Mouse (Mus musculus) heart, embryonic 13.5 days (tissue): ENCODE measurements at regions not wholly inside any gene's neighbourhood (a gene's known extent, or its start where the extent isn't known, plus 50 kb on each side); places are given as distances from the start of the nearest gene placed in this dataset.
"Not testable (repeated sequence)": the region's sequence is repeated elsewhere in the genome, so short reads cannot be mapped to it uniquely, and the experiment has no call there.

Source experiments
- ATAC-seq: fragments of 200-750 bp; cut with Nextera tagmentation; 2 replicates; pipeline ENCODE4 v1.8.0; 2017; ENCODE audit warnings: moderate TSS enrichment; ENCODE audit not compliant: insufficient number of reproducible peaks, low FRiP score, low TSS enrichment; ENCODE audit errors: extremely low read depth
- H3K27ac ChIP-seq: fragments of 300-500 bp; sonication (generic); replicated peaks from 2 replicates; pipeline ENCODE4 v1.5.1; 2015; ENCODE audit warnings: moderate library complexity, mild to moderate bottlenecking, inconsistent platforms
- H3K27me3 ChIP-seq: fragments of 300-500 bp; sonication (generic); replicated peaks from 2 replicates; pipeline ENCODE4 v1.6.1; 2015; ENCODE audit warnings: mild to moderate bottlenecking, inconsistent platforms
- H3K36me3 ChIP-seq: fragments of 300-500 bp; sonication (generic); 2 replicates; pipeline ENCODE4 v1.6.1; 2015; ENCODE audit warnings: mild to moderate bottlenecking, inconsistent platforms
- H3K4me1 ChIP-seq: fragments of 300-500 bp; sonication (generic); 2 replicates; pipeline ENCODE4 v1.6.1; 2015; ENCODE audit warnings: inconsistent platforms
- H3K4me2 ChIP-seq: fragments of 300-500 bp; sonication (generic); 2 replicates; pipeline ENCODE4 v1.6.1; 2015; ENCODE audit warnings: inconsistent platforms, mild to moderate bottlenecking, moderate library complexity
- H3K4me3 ChIP-seq: fragments of 300-500 bp; sonication (generic); 2 replicates; pipeline ENCODE4 v1.5.1; 2015; ENCODE audit warnings: moderate library complexity, mild to moderate bottlenecking, inconsistent platforms
- H3K9ac ChIP-seq: fragments of 300-500 bp; sonication (generic); 2 replicates; pipeline ENCODE4 v1.6.1; 2015; ENCODE audit warnings: inconsistent platforms, mild to moderate bottlenecking, moderate library complexity
- H3K9me3 ChIP-seq: fragments of 300-500 bp; sonication (generic); 2 replicates; pipeline ENCODE4 v1.6.1; 2016; ENCODE audit warnings: inconsistent platforms
- WGBS: fragments of 180-500 bp; shearing (Covaris S2); methylation state at CpG from one replicate; pipeline ENCODE4 v1.1.7; 2015; ENCODE audit warnings: mixed read lengths; 5-methylcytosine and 5-hydroxymethylcytosine counted together

GRCm38 (mm10) chr7:122820587-122821535, 144.6 kb upstream of the Rbbp6 start:
- H3K9ac ChIP-seq, result no peak overlapping the region
- ATAC-seq, result no peak
- no peaks in the 10 kb centered on the region for H3K27me3 ChIP-seq

GRCm38 (mm10) chr7:122823429-122823828, 142.1 kb upstream of the Rbbp6 start:
- no peak for ATAC-seq
- no peaks in the 10 kb centered on the region for H3K4me1 ChIP-seq
- no peak overlapping the region for H3K4me2 ChIP-seq
- no peak overlapping the region for H3K4me3 ChIP-seq
- H3K27me3 ChIP-seq, result no peaks in the 10 kb centered on the region
- no peaks in the 10 kb centered on the region for H3K36me3 ChIP-seq
- no peaks in the 10 kb centered on the region for H3K9me3 ChIP-seq
- H3K27ac ChIP-seq, result no peak overlapping the region
- 59% methylated on average over 6 of the region's 6 CpGs for WGBS
- no peak overlapping the region for H3K9ac ChIP-seq

More at GRCm38 (mm10) chr7:122820587-122821535, 144.6 kb upstream of the Rbbp6 start:
- Histone ChIP-seq H3K36me3 (no peaks in the 10 kb centered on the region), H3K27ac (peak overlapping the region; percentile 75), H3K4me2 (no peak overlapping the region), H3K4me3 (no peak overlapping the region), H3K9me3 (no peaks in the 10 kb centered on the region), H3K4me1 (no peaks in the 10 kb centered on the region)
- 50% methylated on average over 12 of the region's 12 CpGs for WGBS

- no peaks in the 10 kb centered on the region for H3K4me1 ChIP-seq
- no peak overlapping the region for H3K4me2 ChIP-seq
- no peak overlapping the region for H3K4me3 ChIP-seq
- no peak overlapping the region for H3K9ac ChIP-seq
- no peaks in the 10 kb centered on the region for H3K36me3 ChIP-seq
- no peaks in the 10 kb centered on the region for H3K27me3 ChIP-seq
- no peak overlapping the region for H3K27ac ChIP-seq
- H3K9me3 ChIP-seq, result 0 out of 2 replicates have a peak, but pooled peaks cover 7% of the 10 kb centered on the region
- WGBS, result 82% methylated on average over 3 of the region's 3 CpGs
- no peak for ATAC-seq
These were observed 126.4 kb upstream of the Rbbp6 start for GRCm38 (mm10) chr7:122839091-122839490.

- WGBS, result 75% methylated on average over 2 of the region's 2 CpGs
- H3K9me3 ChIP-seq, result 0 out of 2 replicates have a peak, but pooled peaks cover 7% of the 10 kb centered on the region
- H3K27me3 ChIP-seq, result no peaks in the 10 kb centered on the region
- H3K36me3 ChIP-seq, result no peaks in the 10 kb centered on the region
- no peak for ATAC-seq
- H3K27ac ChIP-seq, result no peak overlapping the region
- H3K4me1 ChIP-seq, result no peaks in the 10 kb centered on the region
- no peak overlapping the region for H3K4me2 ChIP-seq
- H3K4me3 ChIP-seq, result no peak overlapping the region
- H3K9ac ChIP-seq, result no peak overlapping the region
These were observed 120.7 kb upstream of the Rbbp6 start for GRCm38 (mm10) chr7:122844831-122845230.

- no peak for ATAC-seq
- Histone ChIP-seq H3K9me3 (0 out of 2 replicates have a peak, but pooled peaks cover 7% of the 10 kb centered on the region), H3K36me3 (no peaks in the 10 kb centered on the region), H3K27ac (no peak overlapping the region), H3K4me2 (no peak overlapping the region), H3K9ac (no peak overlapping the region), H3K4me3 (no peak overlapping the region), H3K4me1 (no peaks in the 10 kb centered on the region), H3K27me3 (no peaks in the 10 kb centered on the region)
- WGBS, result 57% methylated on average over 5 of the region's 5 CpGs
These were observed 118.1 kb upstream of the Rbbp6 start for GRCm38 (mm10) chr7:122847376-122847775.

GRCm38 (mm10) chr7:122873386-122873785, 92.1 kb upstream of the Rbbp6 start:
- Histone ChIP-seq H3K4me2 (no peak overlapping the region), H3K9me3 (no peaks in the 10 kb centered on the region), H3K27me3 (no peaks in the 10 kb centered on the region), H3K27ac (no peak overlapping the region), H3K4me3 (no peak overlapping the region), H3K9ac (no peak overlapping the region), H3K36me3 (no peaks in the 10 kb centered on the region), H3K4me1 (peaks cover 7% of the 10 kb centered on the region)
- 15% methylated on average over 2 of the region's 2 CpGs for WGBS
- ATAC-seq, result no peak

GRCm38 (mm10) chr7:122876286-122876685, 89.2 kb upstream of the Rbbp6 start:
- Histone ChIP-seq H3K9ac (no peak overlapping the region), H3K36me3 (no peaks in the 10 kb centered on the region), H3K27me3 (no peaks in the 10 kb centered on the region), H3K9me3 (no peaks in the 10 kb centered on the region), H3K4me2 (no peak overlapping the region), H3K4me3 (no peak overlapping the region), H3K27ac (no peak overlapping the region), H3K4me1 (peaks cover 6% of the 10 kb centered on the region)
- 74% methylated on average over 6 of the region's 6 CpGs for WGBS
- no peak for ATAC-seq

- ATAC-seq, H3K9ac ChIP-seq, H3K4me1 ChIP-seq, H3K36me3 ChIP-seq, H3K27ac ChIP-seq, H3K4me2 ChIP-seq, H3K27me3 ChIP-seq, H3K4me3 ChIP-seq: not testable (repeated sequence)
- H3K9me3 ChIP-seq, result peaks cover 15% of the 10 kb centered on the region; the same call in 1 of the 2 replicates
- 93% methylated on average over 3 of the region's 3 CpGs for WGBS
These were observed 83.5 kb upstream of the Rbbp6 start for GRCm38 (mm10) chr7:122881890-122882500.

GRCm38 (mm10) chr7:122886737-122887136, 78.7 kb upstream of the Rbbp6 start:
- Histone ChIP-seq H3K36me3 (no peaks in the 10 kb centered on the region), H3K4me3 (no peak overlapping the region), H3K4me2 (no peak overlapping the region), H3K27ac (no peak overlapping the region), H3K9me3 (peaks cover 15% of the 10 kb centered on the region; the same call in 1 of the 2 replicates), H3K27me3 (no peaks in the 10 kb centered on the region), H3K4me1 (no peaks in the 10 kb centered on the region), H3K9ac (no peak overlapping the region)
- 75% methylated on average over 3 of the region's 3 CpGs for WGBS
- no peak for ATAC-seq

GRCm38 (mm10) chr7:122897148-122897547, 68.3 kb upstream of the Rbbp6 start:
- Histone ChIP-seq H3K27me3 (no peaks in the 10 kb centered on the region), H3K4me1 (no peaks in the 10 kb centered on the region), H3K9me3 (no peaks in the 10 kb centered on the region), H3K4me3 (no peak overlapping the region), H3K9ac (no peak overlapping the region), H3K27ac (no peak overlapping the region), H3K4me2 (no peak overlapping the region), H3K36me3 (no peaks in the 10 kb centered on the region)
- WGBS, result 52% methylated on average over 2 of the region's 2 CpGs
- ATAC-seq, result no peak

GRCm38 (mm10) chr7:122906056-122906455, 59.4 kb upstream of the Rbbp6 start:
- ATAC-seq, result no peak
- Histone ChIP-seq H3K9ac (no peak overlapping the region), H3K27me3 (no peaks in the 10 kb centered on the region), H3K4me1 (no peaks in the 10 kb centered on the region), H3K27ac (no peak overlapping the region), H3K4me2 (no peak overlapping the region), H3K9me3 (no peaks in the 10 kb centered on the region), H3K4me3 (no peak overlapping the region), H3K36me3 (no peaks in the 10 kb centered on the region)
- 80% methylated on average over 5 of the region's 5 CpGs for WGBS
